Mouse (Mus musculus): ENCODE measurements around the gene Sh2d6.

The Sh2d6 gene

DNA sequence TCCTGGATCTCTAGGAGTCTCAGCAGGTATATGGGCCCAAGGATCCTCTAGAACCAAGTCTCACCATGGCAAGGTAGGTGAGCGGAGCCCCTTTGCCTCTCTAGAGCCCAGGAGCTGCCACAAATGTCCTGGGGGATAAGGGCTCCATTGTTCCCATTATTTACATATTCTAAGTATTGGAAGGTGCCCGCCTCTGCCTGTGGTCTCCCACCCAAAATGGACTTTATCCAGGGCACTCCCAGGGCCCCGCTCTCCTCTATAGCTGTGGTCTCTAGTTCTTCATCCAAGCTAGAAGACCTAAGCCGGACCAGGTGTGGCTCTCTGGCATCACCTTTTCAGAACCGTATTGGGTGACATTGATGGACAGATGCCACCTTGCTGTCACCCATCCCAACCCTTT is at the start of gene Sh2d6:
Sh2d6 (minus strand) TSS at position 101 of the 400 bp plus-strand sequence.
- no peak for DNase-seq (ENCODE audit: low read depth, low spot score)

DNA sequence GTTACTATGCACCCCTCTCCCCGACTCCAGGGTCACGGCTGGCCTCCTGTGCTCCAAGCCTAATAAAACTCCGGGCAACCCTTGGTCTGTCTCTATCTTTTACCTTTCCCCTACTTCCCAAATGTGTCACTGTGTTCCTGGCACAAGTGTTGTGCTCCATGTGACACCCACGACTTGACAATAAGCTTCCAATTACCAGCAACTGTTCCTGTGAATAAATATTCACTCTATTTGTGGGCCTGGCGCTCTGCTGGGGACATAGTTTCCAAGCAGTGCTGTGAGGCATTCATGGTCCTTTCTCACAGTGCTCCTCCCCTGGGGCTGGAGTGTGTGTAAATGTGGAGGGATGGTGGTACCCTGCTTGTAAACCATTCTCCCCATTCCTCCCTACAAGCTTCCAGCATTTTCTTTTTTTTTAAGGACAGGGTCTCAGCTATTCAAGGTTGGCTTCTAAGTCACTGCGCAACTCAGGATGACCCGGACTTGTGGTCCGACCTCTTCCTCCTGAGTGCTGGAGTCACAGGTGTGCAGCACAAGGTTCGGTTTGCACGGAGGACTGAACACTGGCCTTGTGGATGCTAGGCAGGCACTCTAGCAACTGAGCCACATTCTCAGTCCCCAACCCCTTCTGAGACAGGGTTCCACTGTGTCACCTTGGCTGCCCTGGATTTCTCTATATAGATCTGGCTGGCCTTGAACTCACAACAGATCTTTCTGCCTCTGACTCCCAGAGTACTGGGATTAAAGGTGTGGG is 49.3 kb upstream of the Sh2d6 start:
- DNase-seq (ENCODE audit: low read depth, low spot score), result no peak

DNA sequence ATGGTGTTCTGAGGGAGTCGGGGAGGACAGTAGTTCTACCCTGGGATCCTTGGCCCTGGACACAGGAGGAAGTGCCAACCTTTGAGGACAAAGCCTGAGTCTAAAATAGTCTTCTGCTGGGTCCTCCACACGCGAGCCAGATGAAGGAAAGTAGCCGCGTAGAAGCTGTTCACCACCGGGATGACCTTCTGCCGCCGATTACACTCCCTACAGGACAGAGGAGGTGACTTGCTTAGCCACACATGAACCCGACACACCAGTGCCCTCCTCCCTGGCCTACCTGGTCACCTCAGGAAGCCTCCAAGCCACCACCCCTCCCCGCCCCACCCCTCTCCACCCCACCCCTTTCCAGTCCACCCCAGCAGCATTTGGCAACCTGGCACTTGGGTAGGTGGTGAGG is 47.2 kb upstream of the Sh2d6 start:
- no peak for DNase-seq (ENCODE audit: low read depth, low spot score)

DNA sequence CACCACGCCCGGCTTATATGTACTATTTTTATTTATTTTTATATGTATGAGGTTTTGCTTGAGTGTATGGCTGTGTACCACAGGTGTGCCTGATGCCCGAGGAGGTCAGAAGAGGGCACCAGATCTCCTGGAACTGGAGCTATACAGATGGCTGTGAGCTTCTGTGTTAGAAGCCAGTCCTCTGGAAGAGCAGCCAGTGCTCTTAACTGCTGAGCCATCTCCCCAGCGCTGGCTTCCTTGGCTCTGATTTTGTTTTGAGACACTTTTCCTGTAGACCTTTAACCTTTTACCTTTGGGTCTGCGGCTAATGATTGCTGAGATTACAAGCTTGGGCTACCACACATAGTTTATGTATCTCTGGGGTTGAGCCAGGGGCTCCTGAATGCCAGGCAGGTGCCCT is 46.0 kb upstream of the Sh2d6 start:
- DNase-seq (ENCODE audit: low read depth, low spot score), result no peak

DNA sequence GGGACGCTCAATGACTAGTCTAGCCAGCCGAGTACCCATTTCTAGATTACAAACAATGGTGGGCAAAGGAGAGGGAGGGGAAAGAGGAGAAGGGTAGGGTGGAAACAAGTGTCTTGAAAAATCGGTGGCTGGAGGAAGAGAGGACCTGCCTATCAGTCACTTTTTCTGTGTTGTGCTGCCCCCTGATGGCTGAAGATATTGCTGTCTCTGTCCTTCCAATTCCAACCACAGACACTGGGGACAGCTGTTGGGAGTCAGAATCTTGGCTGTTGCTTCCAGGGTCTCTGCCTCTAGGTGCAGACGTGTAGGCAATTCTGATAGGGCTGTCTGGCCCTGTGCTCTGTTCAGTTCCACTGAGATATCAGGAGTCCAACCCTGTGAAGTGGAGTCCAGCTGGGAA is 44.5 kb upstream of the Sh2d6 start:
- peak; percentile 67 for DNase-seq (ENCODE audit: low read depth, low spot score)

DNA sequence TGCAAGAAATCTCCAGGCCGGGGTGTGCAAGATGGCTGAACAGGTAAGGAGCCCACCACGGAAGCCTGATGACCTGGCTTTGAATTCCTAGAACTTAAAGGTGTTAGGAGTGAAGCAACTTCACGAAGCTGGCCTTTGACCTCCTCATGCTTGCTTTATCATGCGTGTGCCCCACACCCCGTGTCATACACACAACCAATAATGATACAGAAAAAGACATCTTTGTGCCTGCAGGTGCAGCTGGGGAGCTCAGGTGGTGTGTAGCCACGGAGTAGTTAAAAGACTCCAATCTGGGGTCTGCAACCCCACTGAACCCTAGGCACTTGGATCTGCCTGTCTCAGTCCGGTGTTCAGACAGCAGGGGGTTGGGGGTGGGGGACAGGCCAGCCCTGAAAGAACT is 44.0 kb upstream of the Sh2d6 start:
- no peak for DNase-seq (ENCODE audit: low read depth, low spot score)

DNA sequence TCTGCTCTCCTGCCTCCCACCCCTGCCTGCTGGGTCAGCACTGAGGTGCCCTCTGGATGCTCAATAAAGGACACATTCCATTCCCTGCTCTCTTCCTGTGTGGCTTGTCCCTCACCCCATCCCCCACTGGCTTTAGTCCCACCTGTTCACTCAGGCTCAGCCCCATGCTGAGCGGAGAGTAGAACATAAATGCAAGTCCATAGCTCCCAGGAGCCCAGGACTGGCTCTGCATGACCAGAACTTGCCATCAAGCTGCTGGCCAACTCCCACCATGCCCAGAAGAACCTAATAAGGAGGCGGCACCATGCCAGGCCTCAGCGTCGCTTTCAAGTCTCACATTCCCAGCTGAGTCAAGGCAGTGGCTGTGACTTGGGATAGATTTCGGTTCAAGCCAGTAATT is 41.4 kb upstream of the Sh2d6 start:
- DNase-seq (ENCODE audit: low read depth, low spot score), result no peak

DNA sequence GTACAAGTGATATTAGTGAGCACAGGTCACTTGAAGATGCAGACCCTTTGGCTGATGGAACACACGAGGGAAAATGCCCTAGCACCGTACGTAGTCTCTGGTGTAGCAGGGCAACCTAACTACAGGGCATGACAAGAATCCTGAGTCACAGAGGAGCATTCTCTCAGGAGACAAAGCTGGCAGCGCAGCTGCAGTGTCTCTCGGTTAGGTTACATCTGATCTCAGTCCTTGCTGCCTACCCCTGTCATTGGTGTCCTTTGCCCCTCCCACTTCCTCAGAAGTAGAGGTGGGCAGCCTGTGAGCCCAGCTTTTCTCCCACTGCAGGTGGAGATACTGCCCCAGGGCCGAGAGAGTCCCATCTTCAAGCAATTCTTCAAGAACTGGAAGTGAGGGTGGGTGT is 41.0 kb upstream of the Sh2d6 start:
- DNase-seq (ENCODE audit: low read depth, low spot score), result no peak

DNA sequence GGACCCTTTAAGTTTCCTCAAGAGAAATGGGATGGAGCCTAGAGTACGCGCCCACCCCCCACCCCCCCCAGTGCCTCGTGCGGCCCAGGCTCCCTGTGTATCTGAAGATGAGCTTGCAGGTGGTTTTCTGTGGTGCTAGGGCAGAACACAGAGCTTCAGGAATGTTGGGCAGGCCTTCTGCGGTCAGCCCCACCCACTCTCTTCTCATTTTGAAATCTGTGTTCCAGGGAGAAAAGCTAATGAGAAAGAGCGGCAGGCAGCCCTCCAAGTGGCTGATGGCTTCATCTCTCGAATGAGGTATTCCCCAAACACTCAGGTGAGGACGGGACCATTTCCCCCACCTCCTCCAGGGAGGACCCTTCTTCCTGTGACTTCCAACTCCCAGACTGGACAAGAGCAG is 39.3 kb upstream of the Sh2d6 start:
- DNase-seq (ENCODE audit: low read depth, low spot score), result no peak

DNA sequence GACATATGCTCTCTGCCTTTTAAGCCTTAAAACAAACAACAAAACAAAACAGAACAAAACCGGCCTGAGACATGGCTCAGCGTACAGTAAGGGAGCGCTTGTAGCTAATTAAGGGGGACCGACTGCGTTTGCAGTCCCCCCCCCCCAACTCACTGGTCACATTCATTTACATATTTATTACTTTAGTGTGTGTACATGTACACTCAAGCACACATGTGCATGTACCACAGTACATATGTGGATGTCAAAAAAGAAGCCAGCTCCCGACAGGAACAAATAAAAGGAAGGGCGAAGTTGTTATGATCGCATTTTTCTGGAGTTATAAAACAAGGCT is 31.5 kb upstream of the Sh2d6 start:
- DNase-seq (ENCODE audit: low read depth, low spot score), result no peak

DNA sequence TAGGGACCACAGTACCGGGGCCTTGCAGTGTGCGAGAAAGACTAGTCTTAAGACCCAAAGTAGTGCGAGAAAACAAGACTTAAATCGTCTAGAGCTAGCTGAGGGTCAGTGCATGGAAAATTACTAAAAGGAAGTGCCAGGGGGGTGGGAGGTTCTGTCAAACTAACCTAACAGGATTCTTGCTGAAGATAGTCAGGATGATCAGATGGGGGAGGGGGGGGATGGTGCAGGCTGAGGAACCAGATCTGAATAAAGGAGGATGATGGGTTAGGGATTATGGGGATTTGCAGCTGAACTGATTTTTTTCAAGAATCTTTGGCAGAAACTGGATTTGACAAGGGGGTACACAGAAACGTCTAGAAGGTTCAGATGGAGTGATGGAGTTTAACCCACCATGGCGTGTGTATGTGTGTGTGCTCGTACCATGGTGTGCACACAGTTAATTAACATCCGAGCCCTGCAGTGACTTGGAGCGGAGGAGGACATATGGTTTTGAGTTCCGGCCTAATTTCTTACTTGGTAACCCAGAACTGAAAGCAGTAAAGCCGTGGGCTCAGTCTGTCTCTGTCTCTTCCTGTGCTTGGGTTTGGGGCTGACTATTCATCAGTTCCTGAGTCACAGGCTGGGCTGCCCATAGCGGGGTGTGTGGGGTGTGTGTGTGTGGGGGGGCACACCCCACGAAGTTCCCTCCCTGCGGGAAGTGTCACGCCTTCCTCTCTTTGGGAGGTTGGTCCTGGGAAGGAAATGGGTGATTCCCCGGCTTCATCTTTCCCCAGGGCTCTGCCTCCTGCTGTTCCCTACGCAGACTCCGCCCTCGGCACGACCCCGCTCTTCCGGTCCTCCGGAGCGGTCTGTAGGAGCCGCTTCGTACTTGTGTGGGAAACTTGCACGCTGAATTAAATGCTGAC is 30.9 kb upstream of the Sh2d6 start:
- no peak for DNase-seq (ENCODE audit: low read depth, low spot score)

DNA sequence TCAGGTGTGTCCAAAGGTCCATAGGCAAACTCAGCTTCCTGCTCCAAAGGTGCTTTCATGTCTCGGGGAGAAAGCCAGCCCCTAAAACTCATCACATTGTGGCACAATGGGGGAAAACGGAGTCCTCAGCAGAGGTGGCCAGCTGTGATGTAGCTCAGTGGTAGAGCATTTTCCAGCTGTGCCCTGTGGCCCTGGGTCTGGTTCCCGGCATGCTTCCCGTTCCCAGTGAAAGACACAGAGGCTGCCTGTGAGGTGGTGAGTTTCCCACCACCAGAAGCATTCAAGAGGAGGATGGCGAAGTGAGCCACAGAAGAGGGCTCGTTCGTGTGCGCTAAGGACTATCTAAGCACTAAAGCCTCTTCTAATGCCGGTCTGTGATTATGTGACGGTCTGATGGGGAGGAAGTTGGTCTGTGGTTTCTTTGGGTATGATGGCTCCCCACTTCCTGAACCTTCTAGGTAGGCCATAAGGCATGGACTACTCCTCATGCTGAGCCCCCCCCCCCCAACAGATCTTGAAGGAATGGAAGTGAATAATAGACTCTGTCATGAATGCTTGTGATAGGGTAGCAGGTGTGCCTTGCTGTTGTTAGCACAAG is 29.1 kb upstream of the Sh2d6 start:
- no peak for DNase-seq (ENCODE audit: low read depth, low spot score)

DNA sequence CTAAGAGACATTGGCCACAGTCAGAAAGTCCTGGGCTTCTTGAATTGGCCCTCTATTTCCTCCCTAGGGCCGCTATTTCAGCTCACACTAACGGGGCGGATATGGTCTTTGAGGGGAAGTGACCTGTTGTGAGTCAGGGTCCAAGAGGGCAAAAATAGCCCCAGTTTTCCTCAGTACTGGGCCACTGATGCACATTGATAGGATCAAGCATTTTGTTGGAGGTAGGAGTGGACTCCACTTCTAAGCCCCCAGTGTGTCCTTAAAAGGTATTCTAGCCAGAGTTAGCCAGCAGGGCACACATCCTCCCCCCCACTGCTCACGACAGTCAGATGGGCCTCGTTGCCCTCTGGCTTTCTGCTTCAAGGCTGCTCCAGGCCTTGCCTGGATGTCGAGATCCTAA is 28.5 kb upstream of the Sh2d6 start:
- DNase-seq (ENCODE audit: low read depth, low spot score), result no peak

DNA sequence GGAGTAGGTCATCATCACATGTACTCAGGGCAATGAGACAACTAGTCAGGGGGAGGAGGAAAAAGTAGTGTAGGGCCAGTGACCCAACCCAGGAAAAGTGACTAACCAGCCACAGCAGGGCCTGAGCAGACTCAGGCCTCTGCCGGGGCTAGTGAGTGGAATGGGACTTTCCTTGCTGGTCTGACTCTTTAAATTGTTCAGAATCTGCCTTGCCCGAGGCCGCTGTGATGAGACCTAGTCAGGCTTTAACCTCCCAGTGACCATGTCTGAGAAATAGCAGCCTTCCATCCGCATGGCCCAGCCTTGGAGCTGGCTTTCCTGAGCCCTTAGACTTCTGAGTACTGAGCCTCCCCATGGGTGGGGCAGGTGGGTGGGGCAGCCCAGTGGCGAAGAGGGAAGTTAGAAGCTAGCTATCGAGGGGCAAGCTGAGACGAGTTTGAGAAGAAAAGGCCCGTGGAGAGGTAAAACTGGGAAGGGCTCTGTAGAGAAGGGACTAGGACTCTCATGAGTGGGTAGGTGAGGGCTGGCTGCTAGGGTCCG is 27.6 kb upstream of the Sh2d6 start:
- no peak for DNase-seq (ENCODE audit: low read depth, low spot score)

DNA sequence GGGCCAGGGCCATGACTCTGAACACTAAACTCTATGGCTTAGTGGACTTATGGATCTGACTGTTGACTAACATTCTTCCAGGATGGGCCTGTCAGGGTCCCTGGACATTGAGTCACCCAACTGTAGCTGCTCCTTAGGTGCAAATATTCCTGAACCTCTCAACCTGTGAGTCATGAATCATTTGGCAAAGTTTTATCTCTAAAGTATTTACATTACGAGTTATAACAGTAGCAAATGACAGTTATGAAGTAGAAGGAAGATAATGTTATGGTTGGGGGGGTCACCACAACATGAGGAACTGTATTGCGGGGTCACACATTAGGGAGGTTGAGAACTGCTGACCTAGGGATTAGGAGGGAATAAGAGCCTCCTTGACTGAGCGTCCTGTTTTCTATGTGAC is 26.4 kb upstream of the Sh2d6 start:
- DNase-seq (ENCODE audit: low read depth, low spot score), result no peak

DNA sequence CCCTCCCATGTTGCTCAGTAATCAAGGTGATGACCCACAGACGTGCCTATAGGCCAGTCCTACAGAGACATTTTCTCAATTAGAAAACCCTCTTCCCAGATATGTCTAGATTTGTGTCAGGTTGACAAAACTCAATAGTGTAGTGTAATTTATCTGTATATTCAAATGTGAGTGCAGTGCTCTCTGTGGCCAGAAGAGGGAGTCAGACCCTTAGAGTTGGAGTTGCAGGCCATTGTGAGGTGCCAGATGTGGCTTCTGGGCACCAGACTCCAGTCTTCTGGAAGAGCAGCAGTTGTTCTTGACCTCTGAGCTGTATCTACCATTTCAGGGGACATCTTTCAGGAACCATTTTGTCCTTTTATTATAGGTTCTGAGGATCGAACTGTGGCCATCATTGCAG is 25.6 kb upstream of the Sh2d6 start:
- no peak for DNase-seq (ENCODE audit: low read depth, low spot score)

DNA sequence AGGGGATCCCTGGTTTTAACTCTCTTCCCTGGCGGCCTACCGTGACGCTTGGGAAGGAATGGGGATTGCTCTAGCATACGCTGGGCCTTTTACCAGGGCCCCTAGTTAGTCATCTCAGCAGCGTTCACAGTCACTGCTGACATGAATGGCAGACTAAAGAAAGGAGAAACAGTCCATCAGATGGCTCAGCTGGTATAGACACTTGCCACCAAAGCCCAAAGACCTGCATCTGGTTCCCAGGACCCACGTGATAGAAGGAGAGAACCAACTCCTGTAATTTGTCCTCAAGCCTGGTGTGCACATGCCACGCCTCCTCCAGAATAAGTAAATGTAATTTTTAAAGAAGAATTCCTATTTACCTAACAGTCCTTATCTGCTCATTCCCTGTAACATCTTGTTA is 23.9 kb upstream of the Sh2d6 start:
- no peak for DNase-seq (ENCODE audit: low read depth, low spot score)

DNA sequence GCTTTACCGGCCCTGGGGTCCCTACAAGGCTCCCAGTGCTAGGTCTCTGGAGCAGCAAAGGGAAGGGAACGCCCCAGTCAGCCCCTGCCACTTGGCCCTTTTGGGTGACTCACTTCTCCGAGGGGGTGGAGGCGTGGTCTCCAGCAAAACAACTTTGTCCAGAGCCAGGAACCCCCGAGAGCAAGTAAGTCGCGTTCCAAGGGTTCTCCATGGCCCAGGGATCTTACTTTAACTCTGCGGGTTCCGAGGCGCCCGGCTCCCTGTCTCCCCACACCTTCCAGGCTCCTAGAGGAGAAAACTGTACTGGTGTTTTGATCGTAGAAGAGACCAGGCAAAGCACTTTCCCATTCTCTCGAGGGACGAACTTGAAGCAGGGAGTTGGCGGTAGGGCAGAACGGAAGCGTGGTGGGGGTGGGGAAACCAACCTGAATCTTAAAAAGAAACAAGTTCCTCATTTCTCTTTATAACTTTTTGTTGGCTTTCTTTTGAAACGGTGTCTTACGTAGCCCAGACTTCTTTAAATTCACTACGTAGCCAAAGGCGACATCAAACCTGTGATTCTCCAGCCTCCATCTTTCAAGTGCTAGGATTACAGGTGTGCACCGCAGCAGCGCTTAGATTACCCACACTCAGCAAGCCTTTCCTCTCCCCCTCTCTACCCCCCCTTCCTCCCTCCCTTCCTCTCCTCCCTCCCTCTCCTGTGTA is 22.9 kb upstream of the Sh2d6 start, which contains the start of gene Capg:
Capg (plus strand) TSS at position 109 of the 705 bp plus-strand sequence.
- DNase-seq (ENCODE audit: low read depth, low spot score), result no peak

DNA sequence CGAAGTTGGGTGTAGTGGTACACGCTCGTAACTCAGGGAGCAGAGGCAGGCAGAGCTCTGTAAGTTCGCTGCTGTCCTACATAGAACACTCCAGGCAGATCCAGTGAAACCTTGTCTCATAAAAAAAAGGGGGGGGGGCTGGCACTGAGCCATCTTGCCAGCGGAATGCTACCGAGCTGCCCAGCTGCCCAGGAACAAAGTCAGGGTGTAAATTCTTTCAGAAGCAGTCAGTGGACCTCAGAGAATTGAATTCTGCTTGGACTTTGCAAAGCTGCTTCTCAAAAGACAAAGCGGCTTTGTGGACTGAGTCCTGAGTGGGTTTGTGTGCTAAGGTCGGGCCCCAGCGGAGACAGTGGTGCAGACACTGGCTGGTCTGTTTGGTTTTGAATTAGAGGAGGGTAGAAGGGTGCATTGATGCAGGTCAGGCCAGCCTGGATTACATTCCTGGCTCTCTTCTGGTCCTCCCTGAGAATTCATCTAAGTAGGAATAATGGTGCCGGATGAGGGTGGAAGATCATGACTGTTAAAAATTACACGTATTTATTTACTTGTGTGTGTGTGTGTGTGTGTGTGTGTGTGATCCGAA is 21.9 kb upstream of the Sh2d6 start:
- DNase-seq (ENCODE audit: low read depth, low spot score), result no peak

DNA sequence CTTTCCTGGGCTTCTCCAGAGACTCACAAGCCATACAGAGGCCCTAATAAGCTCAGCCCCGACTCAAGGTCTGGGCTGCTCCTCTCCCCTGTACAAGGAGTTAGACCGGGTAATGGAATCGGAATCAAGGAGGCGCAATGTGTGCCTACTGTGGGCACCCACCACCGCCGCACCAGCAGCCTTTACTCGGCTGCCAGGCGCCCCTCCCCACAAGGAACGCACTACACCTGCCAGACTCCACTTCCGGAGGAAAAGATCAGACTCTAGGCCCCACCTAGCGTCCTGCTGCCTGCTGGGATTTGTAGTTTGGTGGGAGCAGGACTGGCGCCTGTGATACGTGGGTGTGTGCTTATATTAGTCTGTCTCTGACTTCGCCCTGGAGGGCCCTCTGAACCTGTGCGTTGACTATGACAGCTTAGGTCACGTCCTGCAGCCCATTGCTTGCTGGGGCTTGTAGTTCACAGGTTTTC is 17.1 kb upstream of the Sh2d6 start:
- DNase-seq (ENCODE audit: low read depth, low spot score), result peak; percentile 83

DNA sequence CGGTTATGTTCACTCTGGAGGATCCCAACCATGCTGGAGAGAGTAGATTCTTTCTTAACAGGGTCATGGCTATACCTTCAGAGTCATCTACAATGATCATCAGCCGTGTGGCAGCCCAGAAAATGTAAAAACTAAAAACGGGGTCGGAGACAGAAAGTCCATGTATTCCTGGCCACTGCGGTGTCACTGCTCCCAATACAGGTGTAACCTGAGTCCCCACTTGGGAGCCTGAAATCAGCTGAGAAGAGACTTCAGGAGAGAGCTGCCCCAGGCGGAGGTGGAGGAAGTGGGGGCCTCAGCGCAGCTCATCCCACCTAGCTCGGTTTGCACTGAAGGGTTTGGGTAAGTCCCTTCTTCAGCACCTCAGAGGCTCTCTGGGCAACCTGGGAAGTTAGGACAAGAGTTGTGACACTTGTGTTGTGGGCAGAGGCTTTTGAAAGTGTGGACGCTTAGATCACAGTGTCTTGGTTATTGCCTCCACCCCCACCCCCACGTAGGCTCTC is 16.5 kb upstream of the Sh2d6 start:
- no peak for DNase-seq (ENCODE audit: low read depth, low spot score)
